Mouse (Mus musculus) ES-Bruce4 (cell line): ENCODE measurements around the gene Tmem218.

ENCODE experiments used
- CTCF ChIP-seq: IDR thresholded peaks from one replicate; pipeline ENCODE4 v1.8.1; 2011; ENCODE audit warnings: low read depth, low read length
- EP300 ChIP-seq: IDR thresholded peaks from 2 replicates; pipeline ENCODE4 v1.6.1; 2011; ENCODE audit warnings: low read depth, low read length; ENCODE audit not compliant: insufficient read depth

GRCm38 (mm10) chr9:37232201-37233195 is 24.5 kb downstream of the Tmem218 start:
- TF ChIP-seq EP300 = no peak
- TF ChIP-seq CTCF = no peak
